In genomic region chr4:152086505-152087210, GRCm38 (mm10) we compare ENCODE assay signal across 8 mouse cellular contexts. TPM values are rescaled to one million over a fixed set of nuclear protein-coding genes. Genes with fewer than 3 reads are reported as not detected.
DNase-seq lines count a peak whose midpoint lies in the region; ATAC-seq and TF ChIP-seq lines count a peak whose summit lies in the region.

No protein-coding gene starts in this region.

- no peaks in the 10 kb centered on the region for H3K36me3 ChIP-seq in forebrain, embryonic 10.5 days (replicated peaks)
- H3K36me3 ChIP-seq in hindbrain, embryonic 11.5 days (ENCODE audit: control insufficient read depth, insufficient read depth, low read length): no peaks in the 10 kb centered on the region
- no peaks in the 10 kb centered on the region for H3K36me3 ChIP-seq in midbrain, embryonic 11.5 days (ENCODE audit: control insufficient read depth, insufficient read depth, low read length)

- H3K27ac ChIP-seq in forebrain, embryonic 10.5 days: peak overlapping the region; percentile 90
- no peak overlapping the region for H3K27ac ChIP-seq in hindbrain, embryonic 11.5 days (ENCODE audit: low read depth, low read length)
- no peak overlapping the region for H3K27ac ChIP-seq in midbrain, embryonic 11.5 days (ENCODE audit: low read depth, low read length)

- peak overlapping the region; percentile 91 for H3K4me2 ChIP-seq in hindbrain, embryonic 11.5 days (replicated peaks; ENCODE audit: low read depth, low read length)
- H3K4me2 ChIP-seq in midbrain, embryonic 11.5 days: peak overlapping the region; percentile 95

- intact Hi-C loops in left cerebral cortex, postnatal 36 days (cut with DNase I): loop anchor here (2.0 kb wide), 1 partner anchor 78 kb away; the partner anchor contains the start of gene Klhl21

- H3K4me3 ChIP-seq in forebrain, embryonic 10.5 days: peak overlapping the region; percentile 86
- peak overlapping the region; percentile 68 for H3K4me3 ChIP-seq in hindbrain, embryonic 11.5 days (ENCODE audit: low read depth, low read length)
- H3K4me3 ChIP-seq in midbrain, embryonic 11.5 days (ENCODE audit: low read depth, low read length): peak overlapping the region; percentile 73

- peak; percentile 78 for DNase-seq in CD4-positive, CD25-positive, alpha-beta regulatory T cell, adult 2 months (ENCODE audit: low read depth, low spot score)
- no peak for DNase-seq in Patski (ENCODE audit: low read depth, low spot score)
- DNase-seq in forebrain, embryonic 10.5 days (ENCODE audit: extremely low spot score, low spot score): peak; percentile 60
- peak; percentile 68 for DNase-seq in hindbrain, embryonic 11.5 days (ENCODE audit: low spot score)
- DNase-seq in left cerebral cortex, postnatal 36 days (ENCODE audit: low spot score in 2 of 2): peak; percentile 65 to 76
- peak; percentile 96 for DNase-seq in midbrain, embryonic 11.5 days (ENCODE audit: low spot score, missing footprints)
- peak; percentile 54 to 83 for DNase-seq in spleen, postnatal 4 days (ENCODE audit: low spot score in 2 of 2)
- DNase-seq in cerebellum, adult 11-12 months: no peak

- H3K9ac ChIP-seq in hindbrain, embryonic 11.5 days (ENCODE audit: low read depth, low read length): peak overlapping the region; percentile 89
- H3K9ac ChIP-seq in midbrain, embryonic 11.5 days (ENCODE audit: low read length): peak overlapping the region; percentile 85

- no peaks in the 10 kb centered on the region for H3K9me3 ChIP-seq in forebrain, embryonic 10.5 days
- H3K9me3 ChIP-seq in hindbrain, embryonic 11.5 days (ENCODE audit: control insufficient read depth, low read length): no peaks in the 10 kb centered on the region
- H3K9me3 ChIP-seq in midbrain, embryonic 11.5 days (ENCODE audit: control insufficient read depth, low read length): no peaks in the 10 kb centered on the region

- peaks cover 33% of the 10 kb centered on the region for H3K4me1 ChIP-seq in forebrain, embryonic 10.5 days
- H3K4me1 ChIP-seq in hindbrain, embryonic 11.5 days (replicated peaks; ENCODE audit: control insufficient read depth, insufficient read depth, low read length): peaks cover 12% of the 10 kb centered on the region; the same call in 1 of the 2 replicates
- peaks cover 16% of the 10 kb centered on the region for H3K4me1 ChIP-seq in midbrain, embryonic 11.5 days (ENCODE audit: control insufficient read depth, insufficient read depth, low read length)

- WGBS in forebrain, embryonic 10.5 days: under 1% methylated on average over 78 of the region's 92 CpGs
- under 1% methylated on average over 58 of the region's 92 CpGs for WGBS in hindbrain, embryonic 11.5 days
- WGBS in midbrain, embryonic 11.5 days: under 1% methylated on average over 60 of the region's 92 CpGs

- CTCF ChIA-PET in Patski (lab: Charles Lee): no interaction called here

- in situ Hi-C loops in Patski (cut with MboI; ENCODE audit: low pct_unique_long_range_greater_than_20kb): no loop called here

- TF ChIP-seq CTCF in Patski (IDR thresholded peaks at IDR 0.05): no peak

- peak; percentile 52 for ATAC-seq in Patski
- ATAC-seq in hindbrain, embryonic 11.5 days (ENCODE audit: low FRiP score): peak; percentile 81
- ATAC-seq in midbrain, embryonic 11.5 days (ENCODE audit: low FRiP score): peak; percentile 77

- POLR2A ChIA-PET in Patski (lab: Charles Lee): interaction anchor here (0.7 to 1.2 kb wide), 2 partner anchors 48 to 387 kb away, joined by 3 to 4 read pairs; partner anchors contain the start of gene Nol9

- H3K27me3 ChIP-seq in Patski: no peaks in the 10 kb centered on the region
- peaks cover 43% of the 10 kb centered on the region for H3K27me3 ChIP-seq in forebrain, embryonic 10.5 days (ENCODE audit: poor library complexity, severe bottlenecking)
- no peaks in the 10 kb centered on the region for H3K27me3 ChIP-seq in hindbrain, embryonic 11.5 days (ENCODE audit: control insufficient read depth, insufficient read depth, low read length)
- H3K27me3 ChIP-seq in midbrain, embryonic 11.5 days (ENCODE audit: control insufficient read depth, insufficient read depth, low read length): no peaks in the 10 kb centered on the region; the same call in 1 of the 2 replicates

RNA-seq across cellular contexts. Expression of gene Plekhg5, which starts 14.4 kb away (rescaled TPM):
- polyA plus RNA-seq in Patski (2021): 13.0 TPM
- polyA plus RNA-seq in forebrain, embryonic 10.5 days (2016; fragmentation: Nextera tagmentation; extraction: Ambion mirVana): 9.6 and 9.8 TPM in 2 replicates
- 4.0 and 4.6 TPM in 2 replicates for polyA plus RNA-seq in hindbrain, embryonic 11.5 days (2014; fragmentation: Nextera tagmentation; extraction: Ambion mirVana)
- 10 to 100 TPM; 82.5 to 84.4 TPM for total RNA-seq in left cerebral cortex, postnatal 36 days (2021)
- polyA plus RNA-seq in midbrain, embryonic 11.5 days (2014; fragmentation: Nextera tagmentation; extraction: Ambion mirVana): 3.6 and 5.1 TPM in 2 replicates

RNA-seq across cellular contexts. Expression of gene Tnfrsf25, which starts 29.1 kb away (rescaled TPM):
- polyA plus RNA-seq in Patski (2021): 1.5 TPM
- 0.72 and 0.96 TPM in 2 replicates for polyA plus RNA-seq in forebrain, embryonic 10.5 days (2016; fragmentation: Nextera tagmentation; extraction: Ambion mirVana)
- polyA plus RNA-seq in hindbrain, embryonic 11.5 days (2014; fragmentation: Nextera tagmentation; extraction: Ambion mirVana): 0.18 and 0.28 TPM in 2 replicates
- 10 to 100 TPM in 1 of 2 experiments, 1 to 10 TPM in 1; 8.7 to 10.1 TPM for total RNA-seq in left cerebral cortex, postnatal 36 days (2021)
- 0.28 and 0.31 TPM in 2 replicates for polyA plus RNA-seq in midbrain, embryonic 11.5 days (2014; fragmentation: Nextera tagmentation; extraction: Ambion mirVana)

RNA-seq across cellular contexts. Expression of gene Nol9, which starts 47.5 kb away (rescaled TPM):
- 19.4 TPM for polyA plus RNA-seq in Patski (2021)
- 42.0 and 43.0 TPM in 2 replicates for polyA plus RNA-seq in forebrain, embryonic 10.5 days (2016; fragmentation: Nextera tagmentation; extraction: Ambion mirVana)
- 23.2 and 25.6 TPM in 2 replicates for polyA plus RNA-seq in hindbrain, embryonic 11.5 days (2014; fragmentation: Nextera tagmentation; extraction: Ambion mirVana)
- 10 to 100 TPM; 17.1 to 19.3 TPM for total RNA-seq in left cerebral cortex, postnatal 36 days (2021)
- 23.4 TPM in 2 replicates for polyA plus RNA-seq in midbrain, embryonic 11.5 days (2014; fragmentation: Nextera tagmentation; extraction: Ambion mirVana)

RNA-seq across cellular contexts. Expression of gene Tas1r1, which starts 48.3 kb away (rescaled TPM):
- polyA plus RNA-seq in Patski (2021): 0.56 TPM
- 0.48 and 0.79 TPM in 2 replicates for polyA plus RNA-seq in forebrain, embryonic 10.5 days (2016; fragmentation: Nextera tagmentation; extraction: Ambion mirVana)
- polyA plus RNA-seq in hindbrain, embryonic 11.5 days (2014; fragmentation: Nextera tagmentation; extraction: Ambion mirVana): 0.62 and 0.84 TPM in 2 replicates
- total RNA-seq in left cerebral cortex, postnatal 36 days (2021): under 1 TPM; 0.64 to 0.75 TPM
- polyA plus RNA-seq in midbrain, embryonic 11.5 days (2014; fragmentation: Nextera tagmentation; extraction: Ambion mirVana): 0.44 and 0.58 TPM in 2 replicates

RNA-seq across cellular contexts. Expression of gene Zbtb48, which starts 59.2 kb away (rescaled TPM):
- polyA plus RNA-seq in Patski (2021): 13.7 TPM
- 24.1 and 24.4 TPM in 2 replicates for polyA plus RNA-seq in forebrain, embryonic 10.5 days (2016; fragmentation: Nextera tagmentation; extraction: Ambion mirVana)
- polyA plus RNA-seq in hindbrain, embryonic 11.5 days (2014; fragmentation: Nextera tagmentation; extraction: Ambion mirVana): 18.0 and 19.6 TPM in 2 replicates
- total RNA-seq in left cerebral cortex, postnatal 36 days (2021): 10 to 100 TPM; 10.3 to 13.3 TPM
- 21.1 and 22.5 TPM in 2 replicates for polyA plus RNA-seq in midbrain, embryonic 11.5 days (2014; fragmentation: Nextera tagmentation; extraction: Ambion mirVana)

Comparison
In these comparisons a context has a peak if more than half of its experiments do, and no peak if none do; other contexts are left out.
1. DNase-seq: peak in CD4-positive, CD25-positive, alpha-beta regulatory T cell, adult 2 months (single experiment), forebrain, embryonic 10.5 days (single experiment), hindbrain, embryonic 11.5 days (single experiment), left cerebral cortex, postnatal 36 days (2 of 2), midbrain, embryonic 11.5 days (single experiment) and spleen, postnatal 4 days (2 of 2); none in Patski (single experiment) and cerebellum, adult 11-12 months (single experiment).
2. Peak in every context shown above with its lines, with median percentiles within 50 percentile points of each other: ATAC-seq and H3K4me3 ChIP-seq.